Mouse (Mus musculus): ENCODE measurements around the gene Glrp1.

Glrp1 gene

GRCm38 (mm10) chr1:88509789-88510188 lies at the start of gene Glrp1:
TSS of gene Glrp1 (minus strand) at chr1:88510066.
- ChIA-PET CTCF (interaction anchor here in 1 of 4 experiments (1.2 kb wide), 1 partner anchor 53 kb away, joined by 3 read pairs; no protein-coding TSS in a partner anchor), POLR2A (interaction anchor here in 2 of 4 experiments (0.7 to 2.2 kb wide), 3 partner anchors 10 to 46 kb away, joined by 3 to 6 read pairs (median 4); no protein-coding TSS in a partner anchor)

- POLR2A ChIA-PET: interaction anchor here in 2 of 4 experiments (0.6 to 1.5 kb wide), 3 partner anchors 16 to 181 kb away, joined by 3 read pairs; no protein-coding TSS in a partner anchor
- CTCF ChIA-PET: interaction anchor here in 2 of 4 experiments (0.6 to 1.1 kb wide), 3 partner anchors 20 to 183 kb away, joined by 3 to 4 read pairs (median 3); no protein-coding TSS in a partner anchor
These were observed 49.4 kb upstream of the Glrp1 start for GRCm38 (mm10) chr1:88559258-88559657.

GRCm38 (mm10) chr1:88558793-88559192 lies 48.9 kb upstream of the Glrp1 start:
- POLR2A ChIA-PET: interaction anchor here in 1 of 4 experiments (1.1 to 1.5 kb wide), 2 partner anchors 17 to 147 kb away, joined by 3 read pairs; no protein-coding TSS in a partner anchor
- CTCF ChIA-PET: interaction anchor here in 2 of 4 experiments (0.6 to 1.1 kb wide), 2 partner anchors 20 to 184 kb away, joined by 3 to 4 read pairs; no protein-coding TSS in a partner anchor

- CTCF ChIA-PET: interaction anchor here in 2 of 4 experiments (0.6 to 1.6 kb wide), 2 partner anchors 149 to 220 kb away, joined by 4 to 5 read pairs; no protein-coding TSS in a partner anchor
- POLR2A ChIA-PET: no interaction called here
These were observed 46.5 kb upstream of the Glrp1 start for GRCm38 (mm10) chr1:88556401-88556800.

- ChIA-PET CTCF (interaction anchor here in 1 of 4 experiments (0.8 kb wide), 1 partner anchor 149 kb away, joined by 6 read pairs; no protein-coding TSS in a partner anchor), POLR2A (interaction anchor here in 2 of 4 experiments (0.6 to 1.3 kb wide), 4 partner anchors 10 to 1518 kb away, joined by 3 to 5 read pairs (median 3); no protein-coding TSS in a partner anchor)
These were observed 43.8 kb upstream of the Glrp1 start for GRCm38 (mm10) chr1:88553500-88554187.

- ChIA-PET CTCF (interaction anchor here in 1 of 4 experiments (0.6 kb wide), 1 partner anchor 70 kb away, joined by 5 read pairs; no protein-coding TSS in a partner anchor), POLR2A (interaction anchor here in 1 of 4 experiments (0.6 kb wide), 1 partner anchor 1323 kb away, joined by 3 read pairs; no protein-coding TSS in a partner anchor)
These were observed 39.4 kb upstream of the Glrp1 start for GRCm38 (mm10) chr1:88549263-88549662.

GRCm38 (mm10) chr1:88547172-88547571 lies 37.3 kb upstream of the Glrp1 start:
- ChIA-PET CTCF (no interaction called here), POLR2A (interaction anchor here in 2 of 4 experiments (0.6 to 1.4 kb wide), 4 partner anchors 89 to 1040 kb away, joined by 3 to 9 read pairs (median 3); no protein-coding TSS in a partner anchor)

GRCm38 (mm10) chr1:88543608-88544007 lies 33.7 kb upstream of the Glrp1 start:
- POLR2A ChIA-PET: no interaction called here
- CTCF ChIA-PET: no interaction called here

GRCm38 (mm10) chr1:88539823-88540222 lies 30.0 kb upstream of the Glrp1 start:
- POLR2A ChIA-PET: no interaction called here
- CTCF ChIA-PET: no interaction called here

- ChIA-PET POLR2A (interaction anchor here in 1 of 4 experiments (0.9 kb wide), 1 partner anchor 230 kb away, joined by 5 read pairs; no protein-coding TSS in a partner anchor), CTCF (interaction anchor here in 2 of 4 experiments (0.7 kb wide), 2 partner anchors 20 to 172 kb away, joined by 3 read pairs; no protein-coding TSS in a partner anchor)
These were observed 29.4 kb upstream of the Glrp1 start for GRCm38 (mm10) chr1:88539256-88539655.

- ChIA-PET CTCF (interaction anchor here in 1 of 4 experiments (0.6 kb wide), 1 partner anchor 127 kb away, joined by 3 read pairs; no protein-coding TSS in a partner anchor), POLR2A (no interaction called here)
These were observed 26.4 kb upstream of the Glrp1 start for GRCm38 (mm10) chr1:88536308-88536707.

- ChIA-PET CTCF (interaction anchor here in 1 of 4 experiments (0.6 to 0.7 kb wide), 2 partner anchors 190 to 701 kb away, joined by 3 to 4 read pairs; no protein-coding TSS in a partner anchor), POLR2A (interaction anchor here in 3 of 4 experiments (0.6 kb wide), 3 partner anchors 24 to 73 kb away, joined by 3 to 4 read pairs (median 3); no protein-coding TSS in a partner anchor)
These were observed 24.2 kb upstream of the Glrp1 start for GRCm38 (mm10) chr1:88534091-88534490.

- CTCF ChIA-PET: no interaction called here
- POLR2A ChIA-PET: interaction anchor here in 1 of 4 experiments (1.1 to 1.5 kb wide), 2 partner anchors 19 to 544 kb away, joined by 3 to 5 read pairs; partner anchors contain the start of gene Sh3bp4
These were observed 16.3 kb upstream of the Glrp1 start for GRCm38 (mm10) chr1:88526161-88526560.

- ChIA-PET POLR2A (interaction anchor here in 3 of 4 experiments (0.6 to 1.5 kb wide), 4 partner anchors 9 to 545 kb away, joined by 3 to 8 read pairs (median 4); partner anchors contain the start of gene Sh3bp4 (in 1 of the 3)), CTCF (no interaction called here)
These were observed 15.8 kb upstream of the Glrp1 start for GRCm38 (mm10) chr1:88525622-88526021.

- ChIA-PET CTCF (interaction anchor here in 1 of 4 experiments (1.2 kb wide), 1 partner anchor 9 kb away, joined by 3 read pairs; no protein-coding TSS in a partner anchor), POLR2A (interaction anchor here in 1 of 4 experiments (1.1 to 1.2 kb wide), 2 partner anchors 45 to 62 kb away, joined by 3 read pairs; no protein-coding TSS in a partner anchor)
These were observed 11.4 kb upstream of the Glrp1 start for GRCm38 (mm10) chr1:88521170-88521747.

- CTCF ChIA-PET: interaction anchor here in 2 of 4 experiments (0.5 to 1.4 kb wide), 2 partner anchors 75 to 81 kb away, joined by 3 read pairs; no protein-coding TSS in a partner anchor
- POLR2A ChIA-PET: interaction anchor here in 1 of 4 experiments (0.7 kb wide), 1 partner anchor 786 kb away, joined by 3 read pairs; no protein-coding TSS in a partner anchor
These were observed 3.7 kb upstream of the Glrp1 start for GRCm38 (mm10) chr1:88513613-88514012.

- ChIA-PET CTCF (interaction anchor here in 1 of 4 experiments (1.9 kb wide), 1 partner anchor 33 kb away, joined by 4 read pairs; no protein-coding TSS in a partner anchor), POLR2A (interaction anchor here in 3 of 4 experiments (0.5 to 4.2 kb wide), 8 partner anchors 16 to 102 kb away, joined by 3 to 18 read pairs (median 5); no protein-coding TSS in a partner anchor)
These were observed 2.0 kb downstream of the Glrp1 start for GRCm38 (mm10) chr1:88507886-88508285.

- ChIA-PET CTCF (interaction anchor here in 2 of 4 experiments (0.6 to 1.9 kb wide), 3 partner anchors 32 to 1241 kb away, joined by 3 to 4 read pairs (median 3); no protein-coding TSS in a partner anchor), POLR2A (interaction anchor here in 2 of 4 experiments (1.0 to 4.2 kb wide), 7 partner anchors 11 to 43 kb away, joined by 3 to 18 read pairs (median 5); no protein-coding TSS in a partner anchor)
These were observed 2.7 kb downstream of the Glrp1 start for GRCm38 (mm10) chr1:88507214-88507613.

All from embryonic stem cell, embryonic (primary cell).